Mouse (Mus musculus) layer of hippocampus, adult 8-10 months (tissue): Measurements from ENCODE around the gene Alkbh4. TPM values are rescaled to one million over a fixed set of nuclear protein-coding genes. Genes with fewer than 3 reads are reported as not detected.

Experiments used
- DNase-seq, 2 experiments: peaks; one replicate each; pipeline ENCODE4 v3.0.0; 2022; ENCODE audit warnings: low spot score in 2 of 2
- microRNA-seq, 2 experiments: library from miRNA; unstranded; fragments of <30 nt; microRNA quantifications; one replicate each; pipeline ENCODE4 v1.2.0; 2022
- total RNA-seq, 4 experiments: library from RNA; stranded (reverse); gene quantifications; 2 replicates each; pipeline ENCODE4 v1.2.4; 2022

The Alkbh4 gene
- total RNA-seq, 4 experiments from 2014 or later: 8.7 to 10.8 (median 9.6) TPM

- no peak for DNase-seq
Measured at GRCm38 (mm10) chr5:136179594-136179993, 43.6 kb downstream of the Alkbh4 start.

- DNase-seq: no peak
Measured at GRCm38 (mm10) chr5:136181197-136181596, 45.3 kb downstream of the Alkbh4 start.

DNA sequence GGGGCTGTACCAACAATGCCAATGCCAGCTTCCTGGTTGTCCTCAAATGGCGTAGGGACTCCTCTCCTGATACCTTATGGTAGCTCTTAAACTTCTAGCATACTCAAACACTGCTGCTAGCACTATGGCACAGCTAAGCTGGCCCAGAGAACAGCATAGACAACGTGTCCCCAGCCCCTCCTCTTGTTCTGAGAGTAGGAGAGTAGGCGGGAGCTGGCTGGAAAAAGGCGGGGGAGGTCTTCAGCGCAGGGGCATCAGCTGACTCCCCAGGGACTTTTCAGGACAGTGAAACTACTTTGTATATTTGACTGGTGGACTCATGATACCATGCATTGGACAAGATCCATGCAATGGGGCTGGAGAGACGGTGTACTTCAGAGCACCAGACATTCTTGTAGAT is 46.1 kb downstream of the Alkbh4 start:
- DNase-seq: peak in 1 of 2 experiments; percentile 52

GRCm38 (mm10) chr5:136182830-136183229 is 46.9 kb downstream of the Alkbh4 start:
- no peak for DNase-seq

GRCm38 (mm10) chr5:136183766-136184165 is 47.8 kb downstream of the Alkbh4 start:
- DNase-seq: no peak

DNA sequence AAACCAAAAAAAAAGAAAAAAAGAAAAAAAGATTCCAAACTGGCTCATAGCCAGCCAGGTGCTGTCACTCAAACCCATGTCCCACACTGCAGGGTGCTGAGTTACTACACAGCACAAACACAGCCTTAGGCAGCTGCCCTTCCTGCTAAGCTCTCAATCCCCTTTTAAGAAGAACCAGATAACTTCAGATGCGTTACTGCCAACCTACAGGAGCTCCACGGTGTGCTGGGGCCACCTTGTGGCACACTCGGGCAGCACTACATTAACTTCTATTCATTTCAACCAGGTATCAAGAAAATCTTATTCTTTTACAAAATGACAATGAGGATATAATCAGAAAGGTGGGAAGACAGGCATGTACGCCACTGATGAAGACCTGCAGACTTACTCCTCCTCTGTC is 50.8 kb downstream of the Alkbh4 start:
- DNase-seq: peak in 1 of 2 experiments; percentile 58

Small RNA genes within 50 kb of the gene (microRNA-seq; reads per million reads assigned to microRNA genes)
- 0 to 1.3 reads per million in 2 experiments for gene Mir7035

Other genes with a start within 250 kb of the Alkbh4 start
- gene Hspb1, start 248.2 kb upstream of the Alkbh4 start, total RNA-seq: 10 to 100 TPM; 17.8 to 30.2 (median 23.0) TPM
- 1,000 to 10,000 TPM; 1,040 to 1,170 (median 1,116) TPM for gene Ywhag, start 201.5 kb upstream of the Alkbh4 start, total RNA-seq
- 1 to 10 TPM in 2 of 4 experiments, under 1 TPM in 2; 0.76 to 1.7 (median 0.99) TPM for gene Ssc4d, start 161.6 kb upstream of the Alkbh4 start, total RNA-seq
- gene Zp3, start 156.0 kb upstream of the Alkbh4 start, total RNA-seq: not detected
- gene Dtx2, start 141.3 kb upstream of the Alkbh4 start, total RNA-seq: 10 to 100 TPM in 2 of 4 experiments, 1 to 10 TPM in 2; 8.3 to 11.1 (median 9.8) TPM
- gene Upk3b, start 97.7 kb upstream of the Alkbh4 start, total RNA-seq: not detected
- gene Upk3bl, start 81.7 kb upstream of the Alkbh4 start, total RNA-seq: under 1 TPM in 2 of 4 experiments, not detected in 2; 0.43 to 0.63 TPM
- gene Rasa4, start 52.2 kb upstream of the Alkbh4 start, total RNA-seq: 10 to 100 TPM in 1 of 4 experiments, 1 to 10 TPM in 3; 3.9 to 11.5 (median 7.7) TPM
- gene Polr2j, start 19.5 kb upstream of the Alkbh4 start, total RNA-seq: 10 to 100 TPM; 63.7 to 80.3 (median 70.5) TPM
- 10 to 100 TPM; 12.4 to 17.7 (median 16.1) TPM for gene Lrwd1, start 72 bp upstream of the Alkbh4 start, total RNA-seq
- 100 to 1,000 TPM; 106 to 122 (median 118) TPM for gene Orai2, start 34.6 kb downstream of the Alkbh4 start, total RNA-seq
- 10 to 100 TPM; 28.7 to 36.2 (median 31.5) TPM for gene Prkrip1, start 62.8 kb downstream of the Alkbh4 start, total RNA-seq
- gene Sh2b2, start 110.4 kb downstream of the Alkbh4 start, total RNA-seq: 1 to 10 TPM; 5.6 to 9.4 (median 7.0) TPM